Mouse (Mus musculus) embryonic facial prominence, embryonic 10.5 days (tissue): ENCODE data around the gene Hmcn1. TPM values are rescaled to one million over a fixed set of nuclear protein-coding genes. Genes with fewer than 3 reads are reported as not detected.

Experiments used
- DNase-seq: peaks from one replicate; pipeline ENCODE4 v3.0.0-alpha.2; 2017; ENCODE audit warnings: low spot score
- H3K27ac ChIP-seq: fragments of 300-500 bp; sonication (generic); replicated peaks from 2 replicates; pipeline ENCODE4 v1.5.1; 2016; ENCODE audit warnings: mild to moderate bottlenecking
- H3K27me3 ChIP-seq: fragments of 300-500 bp; sonication (generic); replicated peaks from 2 replicates; pipeline ENCODE4 v1.6.1; 2016; ENCODE audit warnings: low read depth, mild to moderate bottlenecking; ENCODE audit not compliant: poor library complexity, severe bottlenecking
- H3K36me3 ChIP-seq: fragments of 300-500 bp; sonication (generic); replicated peaks from 2 replicates; pipeline ENCODE4 v1.6.1; 2016; ENCODE audit warnings: mild to moderate bottlenecking, moderate library complexity
- H3K4me1 ChIP-seq: fragments of 300-500 bp; sonication (generic); 2 replicates; pipeline ENCODE4 v1.6.1; 2016
- H3K4me3 ChIP-seq: fragments of 300-500 bp; sonication (generic); 2 replicates; pipeline ENCODE4 v1.5.1; 2016; ENCODE audit warnings: mild to moderate bottlenecking, moderate library complexity
- H3K9me3 ChIP-seq: fragments of 300-500 bp; sonication (generic); 2 replicates; pipeline ENCODE4 v1.6.1; 2016; ENCODE audit warnings: mild to moderate bottlenecking
- WGBS: fragments of 180-500 bp; shearing (Covaris S2); methylation state at CpG from one replicate; pipeline ENCODE4 v1.1.7; 2016; 5-methylcytosine and 5-hydroxymethylcytosine counted together
- polyA plus RNA-seq: library from polyadenylated mRNA; unstranded; fragments of >200 nt; fragmentation: Nextera tagmentation; extraction: Ambion mirVana; gene quantifications from 2 replicates; pipeline ENCODE4 v1.2.1, GENCODE M21; 2016

Gene Hmcn1
- polyA plus RNA-seq, 1 experiment from 2014 or later: 19.0 TPM

- DNase-seq: no peak
- Histone ChIP-seq H3K27me3 (no peaks in the 10 kb centered on the region), H3K4me3 (no peak overlapping the region), H3K9me3 (no peaks in the 10 kb centered on the region), H3K4me1 (peaks cover 8% of the 10 kb centered on the region; the same call in 1 of the 2 replicates), H3K36me3 (peaks cover 6% of the 10 kb centered on the region; the same call in 1 of the 2 replicates), H3K27ac (no peak overlapping the region)
- WGBS: 78% methylated on average over 4 of the region's 4 CpGs
These were observed 8.3 kb downstream of the Hmcn1 start for GRCm38 (mm10) chr1:150984888-150985287.

GRCm38 (mm10) chr1:150984092-150984503 is 9.1 kb downstream of the Hmcn1 start:
- no peaks in the 10 kb centered on the region for H3K27me3 ChIP-seq
- no peaks in the 10 kb centered on the region for H3K9me3 ChIP-seq
- peaks cover 11% of the 10 kb centered on the region; the same call in 1 of the 2 replicates for H3K36me3 ChIP-seq
- 0 out of 2 replicates have a peak, but pooled peaks cover 2% of the 10 kb centered on the region for H3K4me1 ChIP-seq
- no peak overlapping the region for H3K27ac ChIP-seq
- DNase-seq: no peak
- H3K4me3 ChIP-seq: no peak overlapping the region
- 85% methylated on average over 6 of the region's 6 CpGs for WGBS

- no peak overlapping the region for H3K4me3 ChIP-seq
- 87% methylated on average over 3 of the region's 3 CpGs for WGBS
- H3K4me1 ChIP-seq: peaks cover 16% of the 10 kb centered on the region; the same call in 1 of the 2 replicates
- no peak for DNase-seq
- H3K9me3 ChIP-seq: no peaks in the 10 kb centered on the region
- H3K36me3 ChIP-seq: peaks cover 11% of the 10 kb centered on the region; the same call in 1 of the 2 replicates
- H3K27ac ChIP-seq: no peak overlapping the region
- H3K27me3 ChIP-seq: no peaks in the 10 kb centered on the region
These were observed 14.6 kb downstream of the Hmcn1 start for GRCm38 (mm10) chr1:150978651-150979050.

GRCm38 (mm10) chr1:150976263-150976662 is 17.0 kb downstream of the Hmcn1 start:
- H3K4me1 ChIP-seq: peaks cover 19% of the 10 kb centered on the region
- H3K36me3 ChIP-seq: peaks cover 7% of the 10 kb centered on the region; the same call in 1 of the 2 replicates
- H3K9me3 ChIP-seq: no peaks in the 10 kb centered on the region
- WGBS: 42% methylated on average over 2 of the region's 2 CpGs
- H3K27me3 ChIP-seq: no peaks in the 10 kb centered on the region
- H3K4me3 ChIP-seq: no peak overlapping the region
- H3K27ac ChIP-seq: no peak overlapping the region
- no peak for DNase-seq

GRCm38 (mm10) chr1:150959486-150960074 is 33.7 kb downstream of the Hmcn1 start:
- no peaks in the 10 kb centered on the region for H3K27me3 ChIP-seq
- no peaks in the 10 kb centered on the region for H3K9me3 ChIP-seq
- DNase-seq: no peak
- H3K27ac ChIP-seq: no peak overlapping the region
- 73% methylated on average over 5 of the region's 5 CpGs for WGBS
- peaks cover 3% of the 10 kb centered on the region; the same call in 1 of the 2 replicates for H3K4me1 ChIP-seq
- H3K36me3 ChIP-seq: no peaks in the 10 kb centered on the region
- no peak overlapping the region for H3K4me3 ChIP-seq

GRCm38 (mm10) chr1:150951004-150951403 is 42.2 kb downstream of the Hmcn1 start:
- DNase-seq: no peak
- no peaks in the 10 kb centered on the region for H3K27me3 ChIP-seq
- peaks cover 39% of the 10 kb centered on the region for H3K4me1 ChIP-seq
- no peaks in the 10 kb centered on the region for H3K9me3 ChIP-seq
- H3K36me3 ChIP-seq: no peaks in the 10 kb centered on the region; the same call in 1 of the 2 replicates
- H3K27ac ChIP-seq: no peak overlapping the region
- 76% methylated on average over 5 of the region's 5 CpGs for WGBS
- H3K4me3 ChIP-seq: no peak overlapping the region

GRCm38 (mm10) chr1:150950046-150950445 is 43.2 kb downstream of the Hmcn1 start:
- H3K27me3 ChIP-seq: no peaks in the 10 kb centered on the region
- 10% methylated on average over 3 of the region's 3 CpGs for WGBS

GRCm38 (mm10) chr1:150948911-150949310 is 44.3 kb downstream of the Hmcn1 start:
- H3K4me1 ChIP-seq: peaks cover 54% of the 10 kb centered on the region
- H3K4me3 ChIP-seq: no peak overlapping the region
- H3K27ac ChIP-seq: peak overlapping the region; percentile 5; the same call in 1 of the 2 replicates
- H3K36me3 ChIP-seq: no peaks in the 10 kb centered on the region; the same call in 1 of the 2 replicates
- H3K9me3 ChIP-seq: no peaks in the 10 kb centered on the region
- DNase-seq: no peak
- 78% methylated on average over 2 of the region's 2 CpGs for WGBS
- no peaks in the 10 kb centered on the region for H3K27me3 ChIP-seq

More at GRCm38 (mm10) chr1:150950046-150950445, 43.2 kb downstream of the Hmcn1 start:
- no peaks in the 10 kb centered on the region for H3K9me3 ChIP-seq
- DNase-seq: peak; percentile 67
- H3K4me3 ChIP-seq: no peak overlapping the region
- peaks cover 43% of the 10 kb centered on the region for H3K4me1 ChIP-seq
- no peak overlapping the region for H3K27ac ChIP-seq
- no peaks in the 10 kb centered on the region; the same call in 1 of the 2 replicates for H3K36me3 ChIP-seq

- Histone ChIP-seq H3K9me3 (no peaks in the 10 kb centered on the region), H3K27me3 (no peaks in the 10 kb centered on the region), H3K4me1 (peaks cover 34% of the 10 kb centered on the region), H3K4me3 (no peak overlapping the region), H3K27ac (no peak overlapping the region), H3K36me3 (no peaks in the 10 kb centered on the region; the same call in 1 of the 2 replicates)
- WGBS: 21% methylated on average over 2 of the region's 2 CpGs
- DNase-seq: no peak
These were observed 49.6 kb downstream of the Hmcn1 start for GRCm38 (mm10) chr1:150943601-150944000.

- Histone ChIP-seq H3K4me1 (peaks cover 40% of the 10 kb centered on the region), H3K9me3 (no peaks in the 10 kb centered on the region), H3K36me3 (no peaks in the 10 kb centered on the region), H3K27ac (no peak overlapping the region), H3K4me3 (no peak overlapping the region), H3K27me3 (no peaks in the 10 kb centered on the region)
- DNase-seq: no peak
- WGBS: 58% methylated on average over 2 of the region's 2 CpGs
These were observed 51.1 kb downstream of the Hmcn1 start for GRCm38 (mm10) chr1:150942143-150942542.

GRCm38 (mm10) chr1:150936821-150937220 is 56.4 kb downstream of the Hmcn1 start:
- 61% methylated on average over 4 of the region's 4 CpGs for WGBS
- no peak overlapping the region for H3K4me3 ChIP-seq
- no peaks in the 10 kb centered on the region for H3K9me3 ChIP-seq

GRCm38 (mm10) chr1:150933616-150934015 is 59.6 kb downstream of the Hmcn1 start:
- Histone ChIP-seq H3K4me1 (peaks cover 31% of the 10 kb centered on the region), H3K4me3 (peak overlapping the region; percentile 21; the same call in 1 of the 2 replicates), H3K9me3 (no peaks in the 10 kb centered on the region), H3K36me3 (no peaks in the 10 kb centered on the region), H3K27ac (no peak overlapping the region), H3K27me3 (no peaks in the 10 kb centered on the region)
- WGBS: 27% methylated on average over 9 of the region's 9 CpGs
- peak; percentile 56 for DNase-seq

More at GRCm38 (mm10) chr1:150936821-150937220, 56.4 kb downstream of the Hmcn1 start:
- Histone ChIP-seq H3K36me3 (no peaks in the 10 kb centered on the region), H3K27ac (no peak overlapping the region), H3K4me1 (peaks cover 31% of the 10 kb centered on the region), H3K27me3 (no peaks in the 10 kb centered on the region)
- no peak for DNase-seq

- no peak for DNase-seq
These were observed 72.4 kb downstream of the Hmcn1 start for GRCm38 (mm10) chr1:150920860-150921259.

More at GRCm38 (mm10) chr1:150920860-150921259, 72.4 kb downstream of the Hmcn1 start:
- H3K36me3 ChIP-seq: no peaks in the 10 kb centered on the region
- no peaks in the 10 kb centered on the region for H3K27me3 ChIP-seq
- no peak overlapping the region for H3K4me3 ChIP-seq
- 87% methylated on average over 9 of the region's 9 CpGs for WGBS
- H3K4me1 ChIP-seq: peaks cover 11% of the 10 kb centered on the region
- no peaks in the 10 kb centered on the region for H3K9me3 ChIP-seq
- no peak overlapping the region for H3K27ac ChIP-seq
